Mouse (Mus musculus) midbrain, embryonic 11.5 days (tissue): ENCODE results near the gene Hyal2. TPM values are rescaled to one million over a fixed set of nuclear protein-coding genes. Genes with fewer than 3 reads are reported as not detected.
A peak's percentile ranks its signal among the peaks of the same experiment; 100 is the strongest.

Experiments
- ATAC-seq: fragments of 200-750 bp; cut with Nextera tagmentation; 2 replicates; pipeline ENCODE4 v1.8.0; 2017; ENCODE audit warnings: moderate TSS enrichment, moderate library complexity; ENCODE audit not compliant: low FRiP score
- DNase-seq: peaks from one replicate; pipeline ENCODE4 v3.0.0; 2015; ENCODE audit warnings: low spot score; ENCODE audit errors: missing footprints
- H3K27ac ChIP-seq: fragments of 300-500 bp; sonication (generic); 2 replicates; pipeline ENCODE4 v1.5.1; 2014; ENCODE audit warnings: low read depth, low read length
- H3K27me3 ChIP-seq: fragments of 300-500 bp; sonication (generic); 2 replicates; pipeline ENCODE4 v1.6.1; 2014; ENCODE audit warnings: mild to moderate bottlenecking, low read length, moderate library complexity, mixed read lengths; ENCODE audit not compliant: control insufficient read depth, insufficient read depth
- H3K36me3 ChIP-seq: fragments of 300-500 bp; sonication (generic); 2 replicates; pipeline ENCODE4 v1.6.1; 2014; ENCODE audit warnings: mild to moderate bottlenecking, low read length, moderate library complexity, mixed read lengths; ENCODE audit not compliant: control insufficient read depth, insufficient read depth
- H3K4me1 ChIP-seq: fragments of 300-500 bp; sonication (generic); 2 replicates; pipeline ENCODE4 v1.6.1; 2014; ENCODE audit warnings: low read length; ENCODE audit not compliant: control insufficient read depth, insufficient read depth
- H3K4me2 ChIP-seq: fragments of 300-500 bp; sonication (generic); 2 replicates; pipeline ENCODE4 v1.6.1; 2014; ENCODE audit warnings: mild to moderate bottlenecking, moderate library complexity
- H3K4me3 ChIP-seq: fragments of 300-500 bp; sonication (generic); 2 replicates; pipeline ENCODE4 v1.5.1; 2014; ENCODE audit warnings: low read depth, low read length
- H3K9ac ChIP-seq: fragments of 300-500 bp; sonication (generic); 2 replicates; pipeline ENCODE4 v1.6.1; 2014; ENCODE audit warnings: low read length
- H3K9me3 ChIP-seq: fragments of 300-500 bp; sonication (generic); 2 replicates; pipeline ENCODE4 v1.6.1; 2016; ENCODE audit warnings: low read length; ENCODE audit not compliant: control insufficient read depth
- WGBS: fragments of 180-500 bp; shearing (Covaris S2); extraction: QIAGEN DNeasy Blood & Tissue Kit; methylation state at CpG from one replicate; pipeline ENCODE4 v1.1.7; 2014; 5-methylcytosine and 5-hydroxymethylcytosine counted together
- polyA plus RNA-seq: library from polyadenylated mRNA; unstranded; fragments of >200 nt; fragmentation: Nextera tagmentation; extraction: Ambion mirVana; gene quantifications from 2 replicates; pipeline ENCODE4 v1.2.1, GENCODE M21; 2014

Gene Hyal2
- polyA plus RNA-seq, 1 experiment from 2014 or later = 132 TPM

GRCm38 (mm10) chr9:107601275-107601674 lies 33.5 kb downstream of the Hyal2 start:
- no peak overlapping the region for H3K4me2 ChIP-seq
- H3K9me3 ChIP-seq = no peaks in the 10 kb centered on the region
- H3K27ac ChIP-seq = no peak overlapping the region
- 88% methylated on average over 11 of the region's 11 CpGs for WGBS
- DNase-seq = no peak
- no peaks in the 10 kb centered on the region for H3K27me3 ChIP-seq
- no peak overlapping the region for H3K9ac ChIP-seq
- no peaks in the 10 kb centered on the region for H3K36me3 ChIP-seq
- no peak overlapping the region for H3K4me3 ChIP-seq
- no peak for ATAC-seq
- peaks cover 19% of the 10 kb centered on the region for H3K4me1 ChIP-seq

GRCm38 (mm10) chr9:107602068-107602648 lies 34.4 kb downstream of the Hyal2 start:
- no peak overlapping the region for H3K27ac ChIP-seq
- H3K4me1 ChIP-seq = peaks cover 26% of the 10 kb centered on the region
- no peaks in the 10 kb centered on the region for H3K9me3 ChIP-seq
- no peaks in the 10 kb centered on the region for H3K36me3 ChIP-seq
- H3K4me2 ChIP-seq = no peak overlapping the region
- DNase-seq = peak; percentile 100
- H3K27me3 ChIP-seq = no peaks in the 10 kb centered on the region
- H3K9ac ChIP-seq = peak overlapping the region; percentile 51; the same call in 1 of the 2 replicates
- ATAC-seq = peak; percentile 72
- WGBS = 14% methylated on average over 10 of the region's 10 CpGs
- no peak overlapping the region for H3K4me3 ChIP-seq

GRCm38 (mm10) chr9:107603251-107603650 lies 35.5 kb downstream of the Hyal2 start:
- Histone ChIP-seq H3K4me2 (no peak overlapping the region), H3K36me3 (no peaks in the 10 kb centered on the region), H3K9me3 (no peaks in the 10 kb centered on the region), H3K4me3 (no peak overlapping the region), H3K27me3 (no peaks in the 10 kb centered on the region), H3K9ac (no peak overlapping the region), H3K4me1 (peaks cover 27% of the 10 kb centered on the region), H3K27ac (no peak overlapping the region)
- 83% methylated on average over 6 of the region's 6 CpGs for WGBS
- DNase-seq (no peak), ATAC-seq (peak; percentile 12; the same call in 1 of the 2 replicates)

GRCm38 (mm10) chr9:107605041-107605661 lies 37.4 kb downstream of the Hyal2 start:
- H3K9ac ChIP-seq = peak overlapping the region; percentile 43; the same call in 1 of the 2 replicates
- H3K4me1 ChIP-seq = peaks cover 39% of the 10 kb centered on the region
- H3K27ac ChIP-seq = no peak overlapping the region
- 38% methylated on average over 22 of the region's 23 CpGs for WGBS
- ATAC-seq (no peak), DNase-seq (no peak)
- H3K36me3 ChIP-seq = no peaks in the 10 kb centered on the region
- H3K4me2 ChIP-seq = 0 out of 2 replicates have a peak overlapping the region, but pooled peaks have one; percentile 3
- H3K27me3 ChIP-seq = no peaks in the 10 kb centered on the region
- no peak overlapping the region for H3K4me3 ChIP-seq
- H3K9me3 ChIP-seq = no peaks in the 10 kb centered on the region

- no peaks in the 10 kb centered on the region for H3K9me3 ChIP-seq
- no peak overlapping the region for H3K27ac ChIP-seq
- DNase-seq = no peak
- no peak for ATAC-seq
- no peaks in the 10 kb centered on the region for H3K36me3 ChIP-seq
- no peak overlapping the region for H3K4me2 ChIP-seq
- no peak overlapping the region for H3K4me3 ChIP-seq
- 16% methylated on average over 9 of the region's 9 CpGs for WGBS
- H3K9ac ChIP-seq = 0 out of 2 replicates have a peak overlapping the region, but pooled peaks have one; percentile 18
- H3K4me1 ChIP-seq = peaks cover 43% of the 10 kb centered on the region
- no peaks in the 10 kb centered on the region for H3K27me3 ChIP-seq
Measured at GRCm38 (mm10) chr9:107606591-107606990, 38.8 kb downstream of the Hyal2 start.

GRCm38 (mm10) chr9:107607036-107607435 lies 39.3 kb downstream of the Hyal2 start:
- no peak overlapping the region for H3K27ac ChIP-seq
- no peak for DNase-seq
- H3K9ac ChIP-seq = 0 out of 2 replicates have a peak overlapping the region, but pooled peaks have one; percentile 18
- ATAC-seq = no peak
- H3K4me2 ChIP-seq = no peak overlapping the region
- H3K4me3 ChIP-seq = no peak overlapping the region
- H3K36me3 ChIP-seq = no peaks in the 10 kb centered on the region
- 71% methylated on average over 2 of the region's 2 CpGs for WGBS
- peaks cover 46% of the 10 kb centered on the region for H3K4me1 ChIP-seq
- no peaks in the 10 kb centered on the region for H3K27me3 ChIP-seq
- no peaks in the 10 kb centered on the region for H3K9me3 ChIP-seq

- no peak for DNase-seq
- no peaks in the 10 kb centered on the region for H3K36me3 ChIP-seq
- no peaks in the 10 kb centered on the region for H3K27me3 ChIP-seq
- no peaks in the 10 kb centered on the region for H3K9me3 ChIP-seq
- H3K4me1 ChIP-seq = peaks cover 46% of the 10 kb centered on the region
- H3K4me2 ChIP-seq = no peak overlapping the region
- H3K9ac ChIP-seq = no peak overlapping the region
- no peak for ATAC-seq
- no peak overlapping the region for H3K27ac ChIP-seq
- WGBS = 66% methylated on average over 9 of the region's 9 CpGs
- no peak overlapping the region for H3K4me3 ChIP-seq
Measured at GRCm38 (mm10) chr9:107607653-107608245, 40.0 kb downstream of the Hyal2 start.

- Histone ChIP-seq H3K27me3 (no peaks in the 10 kb centered on the region), H3K9me3 (no peaks in the 10 kb centered on the region), H3K27ac (no peak within 1 kb of the TSS), H3K4me2 (no peak within 1 kb of the TSS), H3K9ac (peak within 1 kb of the TSS; percentile 31; the same call in 1 of the 2 replicates), H3K4me1 (peaks cover 50% of the 10 kb centered on the region), H3K36me3 (no peaks in the 10 kb centered on the region), H3K4me3 (no peak within 1 kb of the TSS)
- ATAC-seq (no peak), DNase-seq (no peak)
- WGBS = 46% methylated on average over 11 of the region's 12 CpGs
Measured at GRCm38 (mm10) chr9:107608741-107609432, 41.1 kb downstream of the Hyal2 start, which contains the start of gene Sema3b. Gene Sema3b (minus strand): TSS chr9:107609229.
